In the genomic region with DNA sequence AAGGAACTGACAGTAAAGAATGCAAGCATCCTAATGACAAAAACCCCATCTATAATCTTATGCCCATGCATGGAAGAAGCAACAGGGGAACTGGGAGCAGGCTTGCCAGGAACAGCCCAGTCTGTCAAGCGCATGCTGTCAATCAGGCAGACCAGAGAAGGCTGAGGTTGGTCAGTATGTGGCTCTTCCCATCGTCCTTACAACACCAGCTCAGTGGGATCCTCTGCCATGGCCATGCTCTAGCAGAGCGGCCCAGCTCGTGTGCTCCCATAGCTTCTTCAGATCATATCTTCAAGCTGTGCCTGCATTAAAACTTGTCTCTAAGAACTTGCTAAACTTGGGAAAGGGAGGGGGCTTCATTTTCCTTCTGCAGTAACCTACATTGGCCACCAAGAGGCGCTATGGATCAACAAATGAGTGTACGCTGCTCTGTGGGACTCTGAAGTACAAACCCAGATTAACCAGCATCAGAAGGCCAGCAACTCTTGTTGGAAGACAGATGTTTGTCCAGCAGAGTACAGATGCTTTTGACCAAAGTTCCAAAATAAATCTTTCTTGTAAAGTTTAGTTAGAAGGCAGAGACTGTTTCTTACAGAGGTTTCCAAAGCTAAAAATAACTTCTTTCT, we compare ENCODE assay signal across 9 mouse cellular contexts.
DNase-seq lines count a peak whose midpoint lies in the region; TF ChIP-seq lines count a peak whose summit lies in the region.
"Had no signal": no experiment of that assay in that cellular context is flagged by ENCODE, and none has a peak within 500 bp of the region (broad histone marks: within the 10 kb centered on the region; RNA-seq: fewer than 3 reads in every experiment).

No protein-coding gene starts in this region.

- WGBS in cerebellum, adult 2 months, result 38% methylated on average over 6 of the region's 6 CpGs
- 51% methylated on average over 6 of the region's 6 CpGs for WGBS in large intestine, adult 2 months

- TF ChIP-seq CTCF in cerebellum, adult 2 months (IDR thresholded peaks at IDR 0.05; ENCODE audit: borderline replicate concordance, insufficient read depth, low read depth, low read length), result peak; percentile 55; the same call in 1 of the 2 replicates

- no peaks in the 10 kb centered on the region for H3K27me3 ChIP-seq in cerebellum, adult 2 months (ENCODE audit: control insufficient read depth, insufficient read depth, low read length)
- H3K27me3 ChIP-seq: liver, embryonic 15.5 days had no signal

- TF ChIP-seq POLR2A in cerebellum, adult 2 months (IDR thresholded peaks at IDR 0.05; ENCODE audit: borderline replicate concordance, insufficient read depth, low read length), result no peak

- DNase-seq in cerebellum, adult 2 months, result peak; percentile 14 to 26
- DNase-seq in cerebellum, adult 11-12 months, result no peak
- peak; percentile 41 for DNase-seq in CD4-positive helper T cell, adult 2 months (ENCODE audit: low read depth, low spot score)
- DNase-seq in cerebellum, postnatal 10 days, result peak; percentile 66 to 67
- peak; percentile 34 for DNase-seq in gastrocnemius, postnatal 25 days
- peak; percentile 7 for DNase-seq in large intestine, adult 2 months (ENCODE audit: low read depth, low spot score)
- DNase-seq in mesoderm, embryonic 11.5 days (ENCODE audit: low read depth, low spot score), result peak; percentile 83
- peak; percentile 11 to 45 for DNase-seq in thymus, postnatal 10 days (ENCODE audit: low spot score in 2 of 2)

- H3K4me1 ChIP-seq in cerebellum, adult 2 months (ENCODE audit: control insufficient read depth, insufficient read depth, low read length), result peaks cover 4% of the 10 kb centered on the region; the same call in 1 of the 2 replicates

- no peak overlapping the region for H3K4me3 ChIP-seq in cerebellum, adult 2 months (replicated peaks; ENCODE audit: insufficient read depth, low read depth, low read length)
- H3K4me3 ChIP-seq: liver, embryonic 15.5 days had no signal

- H3K27ac ChIP-seq in cerebellum, adult 2 months (ENCODE audit: insufficient read depth, low read length), result no peak overlapping the region
- H3K27ac ChIP-seq: liver, embryonic 15.5 days had no signal
